Mouse (Mus musculus): ENCODE results near the gene Specc1. TPM values are rescaled to one million over a fixed set of nuclear protein-coding genes. Genes with fewer than 3 reads are reported as not detected.
"Not testable (repeated sequence)": the region's sequence is repeated elsewhere in the genome, so short reads cannot be mapped to it uniquely, and the experiment has no call there.

The Specc1 gene
- polyA plus RNA-seq, 1 experiment from 2014 or later: 26.3 TPM

- no peaks in the 10 kb centered on the region for H3K4me1 ChIP-seq (replicated peaks; ENCODE audit: control insufficient read depth, insufficient read depth, low read length)
- no peaks in the 10 kb centered on the region for H3K27me3 ChIP-seq (ENCODE audit: control insufficient read depth, insufficient read depth, low read length)
- DNase-seq (ENCODE audit: low spot score) (no peak), ATAC-seq (ENCODE audit: low FRiP score) (no peak)
- H3K9ac ChIP-seq (ENCODE audit: low read depth, low read length): no peak overlapping the region
- no peak overlapping the region for H3K27ac ChIP-seq (ENCODE audit: low read depth, low read length)
- no peaks in the 10 kb centered on the region for H3K9me3 ChIP-seq (ENCODE audit: control insufficient read depth, low read length)
- H3K4me3 ChIP-seq (ENCODE audit: low read depth, low read length): no peak overlapping the region
- H3K36me3 ChIP-seq (ENCODE audit: control insufficient read depth, insufficient read depth, low read length): no peaks in the 10 kb centered on the region
- no peak overlapping the region for H3K4me2 ChIP-seq (replicated peaks; ENCODE audit: low read depth, low read length)
- 97% methylated on average over 2 of the region's 2 CpGs for WGBS
Measured at GRCm38 (mm10) chr11:61942903-61943302, 13.7 kb upstream of the Specc1 start.

GRCm38 (mm10) chr11:61944417-61944816 lies 12.1 kb upstream of the Specc1 start:
- H3K27ac ChIP-seq (ENCODE audit: low read depth, low read length): no peak overlapping the region
- H3K4me3 ChIP-seq (ENCODE audit: low read depth, low read length): no peak overlapping the region
- no peaks in the 10 kb centered on the region for H3K27me3 ChIP-seq (ENCODE audit: control insufficient read depth, insufficient read depth, low read length)
- no peak overlapping the region for H3K9ac ChIP-seq (ENCODE audit: low read depth, low read length)
- 87% methylated on average over 9 of the region's 9 CpGs for WGBS
- no peaks in the 10 kb centered on the region for H3K36me3 ChIP-seq (ENCODE audit: control insufficient read depth, insufficient read depth, low read length)
- no peaks in the 10 kb centered on the region for H3K9me3 ChIP-seq (ENCODE audit: control insufficient read depth, low read length)
- H3K4me2 ChIP-seq (replicated peaks; ENCODE audit: low read depth, low read length): no peak overlapping the region
- ATAC-seq (ENCODE audit: low FRiP score) (no peak), DNase-seq (ENCODE audit: low spot score) (no peak)
- H3K4me1 ChIP-seq (replicated peaks; ENCODE audit: control insufficient read depth, insufficient read depth, low read length): no peaks in the 10 kb centered on the region

DNA sequence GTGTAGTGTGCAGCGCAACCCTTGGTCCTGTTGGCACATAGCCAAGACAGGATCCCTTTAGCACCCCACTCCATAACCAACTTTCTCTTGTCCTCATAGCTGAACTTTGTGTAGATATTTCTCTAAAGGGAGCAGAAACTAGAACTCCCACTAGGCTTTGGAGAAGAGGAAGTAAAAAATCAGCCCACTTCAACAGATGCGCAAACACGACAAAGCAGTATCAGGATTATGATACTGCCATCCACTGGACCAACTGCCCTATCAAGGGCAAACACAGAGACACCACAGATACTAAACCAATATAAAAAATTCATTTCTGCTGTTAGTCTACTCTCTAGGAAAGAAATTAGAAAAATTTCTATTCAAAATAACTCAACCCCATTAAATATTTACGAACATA lies 10.0 kb upstream of the Specc1 start:
- H3K27me3 ChIP-seq (ENCODE audit: control insufficient read depth, insufficient read depth, low read length): no peaks in the 10 kb centered on the region
- no peaks in the 10 kb centered on the region for H3K36me3 ChIP-seq (ENCODE audit: control insufficient read depth, insufficient read depth, low read length)
- ATAC-seq (ENCODE audit: low FRiP score) (no peak), DNase-seq (ENCODE audit: low spot score) (no peak)
- 96% methylated on average over 4 of the region's 4 CpGs for WGBS
- H3K4me3 ChIP-seq (ENCODE audit: low read depth, low read length): no peak overlapping the region
- no peak overlapping the region for H3K9ac ChIP-seq (ENCODE audit: low read depth, low read length)
- H3K4me1 ChIP-seq (replicated peaks; ENCODE audit: control insufficient read depth, insufficient read depth, low read length): no peaks in the 10 kb centered on the region
- no peaks in the 10 kb centered on the region for H3K9me3 ChIP-seq (ENCODE audit: control insufficient read depth, low read length)
- no peak overlapping the region for H3K4me2 ChIP-seq (replicated peaks; ENCODE audit: low read depth, low read length)
- H3K27ac ChIP-seq (ENCODE audit: low read depth, low read length): no peak overlapping the region

- Histone ChIP-seq H3K36me3 (ENCODE audit: control insufficient read depth, insufficient read depth, low read length) (no peaks in the 10 kb centered on the region), H3K27ac (ENCODE audit: low read depth, low read length) (no peak overlapping the region), H3K4me2 (replicated peaks; ENCODE audit: low read depth, low read length) (no peak overlapping the region), H3K27me3 (ENCODE audit: control insufficient read depth, insufficient read depth, low read length) (no peaks in the 10 kb centered on the region), H3K4me3 (ENCODE audit: low read depth, low read length) (no peak overlapping the region), H3K9me3 (ENCODE audit: control insufficient read depth, low read length) (no peaks in the 10 kb centered on the region), H3K9ac (ENCODE audit: low read depth, low read length) (no peak overlapping the region), H3K4me1 (replicated peaks; ENCODE audit: control insufficient read depth, insufficient read depth, low read length) (no peaks in the 10 kb centered on the region)
- no peak for ATAC-seq (ENCODE audit: low FRiP score)
- peak; percentile 84 for DNase-seq (ENCODE audit: low spot score)
- 3% methylated on average over 3 of the region's 3 CpGs for WGBS
Measured at GRCm38 (mm10) chr11:61949315-61949714, 7.2 kb upstream of the Specc1 start.

DNA sequence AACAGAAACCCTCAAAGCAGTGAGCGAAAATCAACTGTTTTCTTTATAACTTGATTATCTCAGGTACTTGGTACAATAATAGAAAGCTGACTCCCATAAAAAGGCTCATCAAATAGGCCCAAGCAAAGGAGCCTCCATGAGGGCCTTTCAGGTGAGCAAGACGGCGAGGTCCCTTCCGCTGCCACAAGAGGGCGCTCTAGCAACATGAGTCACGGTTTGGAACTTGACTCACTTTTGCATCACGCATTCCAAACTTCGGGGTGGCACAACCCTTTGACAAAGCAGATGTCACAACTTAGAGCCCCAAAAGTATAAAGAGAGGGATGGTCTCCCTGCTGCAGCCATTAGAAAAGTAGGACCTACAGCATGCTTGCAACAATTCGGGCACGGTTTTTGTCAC lies 5.9 kb upstream of the Specc1 start:
- 19% methylated on average over 10 of the region's 10 CpGs for WGBS
- H3K9me3 ChIP-seq (ENCODE audit: control insufficient read depth, low read length): no peaks in the 10 kb centered on the region
- H3K27me3 ChIP-seq (ENCODE audit: control insufficient read depth, insufficient read depth, low read length): no peaks in the 10 kb centered on the region
- no peak overlapping the region for H3K4me2 ChIP-seq (replicated peaks; ENCODE audit: low read depth, low read length)
- H3K9ac ChIP-seq (ENCODE audit: low read depth, low read length): no peak overlapping the region
- no peak overlapping the region for H3K27ac ChIP-seq (ENCODE audit: low read depth, low read length)
- no peaks in the 10 kb centered on the region for H3K4me1 ChIP-seq (replicated peaks; ENCODE audit: control insufficient read depth, insufficient read depth, low read length)
- no peak overlapping the region for H3K4me3 ChIP-seq (ENCODE audit: low read depth, low read length)
- ATAC-seq (ENCODE audit: low FRiP score): no peak
- peak; percentile 92 for DNase-seq (ENCODE audit: low spot score)
- no peaks in the 10 kb centered on the region for H3K36me3 ChIP-seq (ENCODE audit: control insufficient read depth, insufficient read depth, low read length)

DNA sequence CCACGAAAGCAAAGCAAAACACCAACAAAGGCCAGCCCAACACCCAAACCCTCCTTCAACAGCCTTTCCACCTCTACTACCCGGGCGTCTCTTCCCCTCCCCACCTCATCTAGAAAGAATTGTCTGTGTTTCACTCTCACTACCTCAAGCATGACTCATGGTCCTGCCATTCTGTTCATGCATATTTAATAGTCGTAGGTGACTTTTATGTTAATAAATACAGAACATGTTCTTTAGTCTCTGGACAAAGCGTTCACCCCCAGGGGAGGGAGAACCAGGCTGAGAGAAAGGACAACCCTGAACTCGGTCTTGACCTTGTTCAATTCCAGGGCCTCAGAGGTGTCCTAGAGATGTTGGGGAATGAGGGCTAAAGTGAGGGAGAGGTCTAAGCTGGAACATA lies 1.4 kb upstream of the Specc1 start:
- no peaks in the 10 kb centered on the region for H3K4me1 ChIP-seq (replicated peaks; ENCODE audit: control insufficient read depth, insufficient read depth, low read length)
- no peaks in the 10 kb centered on the region for H3K36me3 ChIP-seq (ENCODE audit: control insufficient read depth, insufficient read depth, low read length)
- WGBS: 76% methylated on average over 6 of the region's 6 CpGs
- H3K9me3 ChIP-seq (ENCODE audit: control insufficient read depth, low read length): no peaks in the 10 kb centered on the region
- H3K27me3 ChIP-seq (ENCODE audit: control insufficient read depth, insufficient read depth, low read length): peaks cover 9% of the 10 kb centered on the region
- no peak overlapping the region for H3K4me2 ChIP-seq (replicated peaks; ENCODE audit: low read depth, low read length)
- H3K27ac ChIP-seq (ENCODE audit: low read depth, low read length): no peak overlapping the region
- DNase-seq (ENCODE audit: low spot score) (no peak), ATAC-seq (ENCODE audit: low FRiP score) (no peak)
- no peak overlapping the region for H3K9ac ChIP-seq (ENCODE audit: low read depth, low read length)
- H3K4me3 ChIP-seq (ENCODE audit: low read depth, low read length): no peak overlapping the region

DNA sequence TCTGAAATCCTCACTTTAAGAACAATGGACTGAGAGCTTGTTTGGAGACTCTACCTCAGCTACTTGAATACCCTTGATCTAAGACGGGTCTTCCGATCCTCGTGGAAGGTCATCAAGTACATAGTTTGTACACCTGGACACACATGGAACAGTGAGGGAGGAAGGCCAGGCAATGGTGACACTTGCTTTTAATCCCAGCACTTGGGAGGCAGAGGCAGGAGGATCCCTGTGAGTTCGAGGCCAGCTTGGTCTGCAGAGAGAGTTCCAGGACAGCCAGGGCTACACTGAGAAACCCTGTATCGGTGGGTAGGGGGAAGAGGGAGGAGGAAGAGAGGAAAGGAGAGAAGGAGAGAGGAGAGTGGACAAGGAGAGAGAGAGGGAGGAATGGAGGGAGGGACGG lies 612 bp upstream of the Specc1 start:
- WGBS: 77% methylated on average over 6 of the region's 6 CpGs
- Histone ChIP-seq H3K4me2 (replicated peaks; ENCODE audit: low read depth, low read length) (no peak overlapping the region), H3K9me3 (ENCODE audit: control insufficient read depth, low read length) (no peaks in the 10 kb centered on the region), H3K27me3 (ENCODE audit: control insufficient read depth, insufficient read depth, low read length) (peaks cover 9% of the 10 kb centered on the region), H3K36me3 (ENCODE audit: control insufficient read depth, insufficient read depth, low read length) (no peaks in the 10 kb centered on the region), H3K4me3 (ENCODE audit: low read depth, low read length) (no peak overlapping the region), H3K9ac (ENCODE audit: low read depth, low read length) (no peak overlapping the region), H3K27ac (ENCODE audit: low read depth, low read length) (no peak overlapping the region), H3K4me1 (replicated peaks; ENCODE audit: control insufficient read depth, insufficient read depth, low read length) (no peaks in the 10 kb centered on the region)
- no peak for DNase-seq (ENCODE audit: low spot score)
- ATAC-seq (ENCODE audit: low FRiP score): peak; percentile 27; the same call in 1 of the 2 replicates

GRCm38 (mm10) chr11:61957296-61957813 lies 792 bp downstream of the Specc1 start:
- WGBS: 5% methylated on average over 25 of the region's 25 CpGs
- Histone ChIP-seq H3K9me3 (ENCODE audit: control insufficient read depth, low read length) (no peaks in the 10 kb centered on the region), H3K4me1 (replicated peaks; ENCODE audit: control insufficient read depth, insufficient read depth, low read length) (no peaks in the 10 kb centered on the region), H3K4me3 (ENCODE audit: low read depth, low read length) (peak overlapping the region; percentile 68), H3K27me3 (ENCODE audit: control insufficient read depth, insufficient read depth, low read length) (peaks cover 9% of the 10 kb centered on the region), H3K9ac (ENCODE audit: low read depth, low read length) (no peak overlapping the region), H3K36me3 (ENCODE audit: control insufficient read depth, insufficient read depth, low read length) (no peaks in the 10 kb centered on the region), H3K4me2 (replicated peaks; ENCODE audit: low read depth, low read length) (peak overlapping the region; percentile 100), H3K27ac (ENCODE audit: low read depth, low read length) (no peak overlapping the region)
- DNase-seq (ENCODE audit: low spot score): peak; percentile 44
- no peak; the same call in 1 of the 2 replicates for ATAC-seq (ENCODE audit: low FRiP score)

DNA sequence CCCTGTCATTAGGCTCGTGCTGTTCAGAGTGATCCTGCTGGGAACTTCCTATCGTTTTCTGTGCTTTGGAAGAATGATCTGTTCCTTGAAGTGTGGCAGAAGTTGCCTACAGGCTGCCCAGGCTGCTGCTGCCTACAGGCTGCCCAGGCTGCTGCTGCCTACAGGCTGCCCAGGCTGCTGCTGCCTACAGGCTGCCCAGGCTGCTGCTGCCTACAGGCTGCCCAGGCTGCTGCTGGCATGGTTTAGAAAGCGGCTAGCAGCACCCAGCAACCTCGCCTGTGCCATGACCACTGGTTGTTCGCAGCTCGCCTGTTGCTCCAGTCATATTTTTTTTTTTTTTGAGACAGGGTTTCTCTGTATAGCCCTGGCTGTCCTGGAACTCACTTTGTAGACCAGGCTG lies 2.1 kb downstream of the Specc1 start:
- not testable (repeated sequence) for H3K4me1 ChIP-seq (replicated peaks; ENCODE audit: control insufficient read depth, insufficient read depth, low read length); H3K9me3 ChIP-seq (ENCODE audit: control insufficient read depth, low read length); ATAC-seq (ENCODE audit: low FRiP score); H3K9ac ChIP-seq (ENCODE audit: low read depth, low read length); DNase-seq (ENCODE audit: low spot score); H3K27me3 ChIP-seq (ENCODE audit: control insufficient read depth, insufficient read depth, low read length); H3K27ac ChIP-seq (ENCODE audit: low read depth, low read length); H3K4me3 ChIP-seq (ENCODE audit: low read depth, low read length); H3K4me2 ChIP-seq (replicated peaks; ENCODE audit: low read depth, low read length); H3K36me3 ChIP-seq (ENCODE audit: control insufficient read depth, insufficient read depth, low read length)
- WGBS: 60% methylated on average over 6 of the region's 6 CpGs

All from hindbrain, embryonic 11.5 days (tissue).